Mouse (Mus musculus): ENCODE results near the gene Lrch4.

- TF ChIP-seq TAL1 (conservative IDR thresholded peaks at IDR 0.05; ENCODE audit: low read depth, low read length) (no peak), POLR2AphosphoS5 (IDR thresholded peaks at IDR 0.05; ENCODE audit: insufficient replicate concordance, low read depth, low read length) (no peak), GATA1 (IDR thresholded peaks at IDR 0.05; ENCODE audit: borderline replicate concordance, low read length) (no peak), CTCF (IDR thresholded peaks at IDR 0.05; ENCODE audit: low read depth, low read length) (no peak), GATA2 (IDR thresholded peaks at IDR 0.05; ENCODE audit: borderline replicate concordance, low read depth, low read length) (no peak)
Measured at GRCm38 (mm10) chr5:137663057-137663456, 34.1 kb downstream of the Lrch4 start.
